ENCODE assay signal across 11 mouse cellular contexts in genomic region chr19:53159351-53159750, GRCm38 (mm10).
"Had no signal": no experiment of that assay in that cellular context is flagged by ENCODE, and none has a peak within 500 bp of the region (broad histone marks: within the 10 kb centered on the region; RNA-seq: fewer than 3 reads in every experiment).

No protein-coding gene starts in this region.

- H3K9me3 ChIP-seq: liver, embryonic 13.5 days had no signal

- H3K4me2 ChIP-seq: liver, embryonic 13.5 days; midbrain, embryonic 11.5 days had no signal

- H3K9ac ChIP-seq: liver, embryonic 13.5 days had no signal

- H3K27ac ChIP-seq: left cerebral cortex, adult 2 months; liver, embryonic 13.5 days had no signal

- H3K27me3 ChIP-seq: liver, embryonic 13.5 days had no signal

- H3K4me3 ChIP-seq: left cerebral cortex, adult 2 months; liver, embryonic 13.5 days had no signal

- DNase-seq: kidney, postnatal 36 days; layer of hippocampus, postnatal 36 days; liver, embryonic 13.5 days; lung, adult 2 months; lung, postnatal 14 days; lung, postnatal 4 days; midbrain, embryonic 14.5 days; thymus, adult 18-20 months; thymus, postnatal 36 days had no signal

- H3K36me3 ChIP-seq: liver, embryonic 13.5 days had no signal
